Mouse (Mus musculus) CD4-positive helper T cell, adult 2 months (primary cell): ENCODE results near the gene Yars2.
"Not testable (repeated sequence)": the region's sequence is repeated elsewhere in the genome, so short reads cannot be mapped to it uniquely, and the experiment has no call there.

Source experiments
- DNase-seq: peaks from one replicate; pipeline ENCODE4 v3.0.0-alpha.2; 2012; ENCODE audit warnings: low read depth, missing footprints, low spot score

Gene Yars2

DNA sequence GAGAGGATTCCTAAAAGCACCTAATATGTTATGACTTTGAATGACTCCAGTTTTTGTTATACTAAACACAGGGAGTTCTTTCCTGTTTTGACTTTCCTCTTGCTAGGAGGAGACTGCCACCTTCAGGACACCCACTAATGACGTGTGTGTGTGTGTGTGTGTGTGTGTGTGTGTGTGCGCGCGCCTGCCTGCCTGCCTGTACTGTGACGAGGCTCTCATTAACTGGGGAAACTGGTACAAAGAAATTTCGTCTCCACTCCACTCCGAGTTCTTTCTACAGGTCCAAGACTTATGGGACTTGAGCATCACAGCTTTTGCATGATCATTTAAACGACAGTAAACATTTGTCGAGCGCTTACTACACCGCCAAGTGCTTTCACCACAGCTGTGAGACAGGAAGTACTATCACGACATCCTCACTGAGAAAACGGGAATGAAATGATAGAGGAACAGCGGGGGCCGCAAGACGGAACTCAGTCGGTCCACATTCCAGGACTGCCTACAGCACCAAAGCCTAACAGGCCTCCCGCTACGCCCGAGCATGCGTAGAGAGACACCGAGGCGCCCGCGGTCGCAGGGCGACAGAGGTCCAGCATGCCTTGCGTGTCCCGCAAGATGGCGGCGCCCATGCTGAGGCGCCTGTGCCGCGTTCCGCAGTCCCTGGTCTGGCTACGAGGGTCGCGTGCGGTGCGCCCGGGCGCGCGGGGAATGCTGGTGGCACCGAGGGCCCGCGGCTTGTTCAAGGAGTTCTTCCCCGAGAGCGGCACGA is at the start of gene Yars2:
TSS of gene Yars2 (plus strand) at position 597 of the 769 bp plus-strand sequence.
- peak; percentile 94 for DNase-seq

- DNase-seq, result no peak
Observed at GRCm38 (mm10) chr16:16253326-16254074, 49.3 kb upstream of the Yars2 start.

DNA sequence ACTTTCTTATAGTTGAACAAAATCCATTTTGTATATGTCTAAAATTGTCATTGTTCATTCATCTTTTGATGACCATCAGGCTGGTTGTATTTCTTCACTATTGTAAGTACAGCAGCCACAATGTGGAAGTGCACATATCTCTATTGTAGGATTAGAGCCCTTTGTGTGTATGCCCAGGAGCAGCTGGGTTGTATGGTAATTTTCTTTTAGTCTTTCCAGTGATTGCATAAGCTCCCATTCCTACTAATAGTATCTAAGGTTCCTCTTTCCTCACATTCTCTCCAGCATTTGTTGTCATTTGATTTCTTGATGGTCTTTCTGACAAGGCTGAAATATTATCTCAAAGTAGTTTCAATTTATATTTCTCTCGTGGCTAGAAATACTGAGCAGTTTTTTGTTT is 47.5 kb upstream of the Yars2 start:
- no peak for DNase-seq

DNA sequence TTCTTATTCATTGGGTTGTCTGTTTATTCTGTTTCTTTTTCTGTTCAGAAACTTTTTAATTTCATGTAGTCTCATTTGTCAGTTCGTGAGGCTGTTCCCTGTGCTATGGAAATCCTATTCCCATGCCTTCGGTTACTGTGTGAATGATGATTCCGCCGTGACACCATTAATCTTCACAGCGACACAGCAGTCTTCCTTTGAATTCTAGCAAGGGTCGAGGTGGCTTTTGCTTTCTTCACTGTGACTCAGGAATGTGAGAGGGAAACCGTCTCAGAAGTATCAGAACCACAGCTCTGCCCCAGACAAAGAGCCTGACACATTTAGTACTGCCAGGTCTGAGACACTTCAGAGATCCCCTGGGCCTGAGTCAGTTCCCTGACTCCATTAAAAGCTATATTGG is 46.9 kb upstream of the Yars2 start:
- DNase-seq, result no peak

DNA sequence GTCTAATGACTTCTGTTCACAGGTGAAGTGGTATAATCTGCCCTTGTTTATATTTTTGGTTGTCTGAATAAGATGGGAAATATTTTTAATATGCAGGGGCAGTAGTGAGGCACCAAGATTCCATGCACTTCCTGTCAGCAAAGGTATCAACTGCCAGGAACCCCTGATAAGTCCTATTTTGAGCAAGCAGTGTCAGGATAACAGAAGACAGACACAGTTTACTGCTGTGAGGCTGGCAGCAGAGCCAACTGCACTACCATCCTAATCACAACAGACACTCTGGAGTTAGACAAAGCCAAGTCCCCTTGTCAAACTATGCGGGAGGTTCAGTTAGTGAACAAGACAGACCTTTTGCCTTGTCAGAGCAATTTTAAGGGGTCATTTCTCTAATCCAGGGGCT is 46.1 kb upstream of the Yars2 start:
- no peak for DNase-seq

- no peak for DNase-seq
Observed at GRCm38 (mm10) chr16:16260882-16261281, 41.9 kb upstream of the Yars2 start.

DNA sequence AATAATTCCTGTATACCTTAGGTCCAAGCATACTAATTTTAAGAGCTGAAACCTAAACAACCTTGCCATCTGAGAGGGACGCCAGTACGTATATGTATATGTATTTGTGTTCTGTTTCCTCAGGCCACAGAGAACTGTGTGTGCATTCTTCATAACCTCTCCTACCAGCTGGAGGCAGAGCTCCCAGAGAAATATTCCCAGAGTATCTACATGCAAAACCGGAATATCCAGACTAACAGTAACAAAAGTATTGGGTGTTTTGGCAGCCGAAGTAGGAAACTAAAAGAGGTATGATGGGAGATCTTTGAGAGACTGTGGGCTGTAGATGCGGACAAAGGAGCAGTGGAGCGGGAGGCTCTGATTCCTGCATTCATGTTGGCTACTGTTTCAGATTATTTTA is 41.3 kb upstream of the Yars2 start:
- no peak for DNase-seq

DNA sequence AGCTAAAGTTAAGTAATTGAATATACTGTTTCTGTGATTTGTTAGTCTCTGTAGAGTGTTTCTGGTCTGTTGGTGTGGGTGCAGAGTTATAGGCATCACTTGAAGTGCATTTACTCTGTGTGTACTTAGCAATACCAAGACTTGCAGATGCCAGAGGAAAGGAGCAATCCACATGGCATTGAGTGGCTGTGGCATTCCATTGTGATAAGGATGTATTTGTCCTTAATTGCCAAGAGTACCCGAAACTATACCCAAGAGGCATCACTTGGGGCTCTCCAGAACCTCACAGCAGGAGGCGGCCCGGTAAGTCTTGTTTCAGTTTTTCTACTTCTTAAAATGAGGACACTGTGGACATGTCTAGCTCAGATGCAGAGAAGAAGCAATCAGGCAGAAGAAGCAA is 40.3 kb upstream of the Yars2 start:
- no peak for DNase-seq

- no peak for DNase-seq
Observed at GRCm38 (mm10) chr16:16272978-16273377, 29.8 kb upstream of the Yars2 start.

DNA sequence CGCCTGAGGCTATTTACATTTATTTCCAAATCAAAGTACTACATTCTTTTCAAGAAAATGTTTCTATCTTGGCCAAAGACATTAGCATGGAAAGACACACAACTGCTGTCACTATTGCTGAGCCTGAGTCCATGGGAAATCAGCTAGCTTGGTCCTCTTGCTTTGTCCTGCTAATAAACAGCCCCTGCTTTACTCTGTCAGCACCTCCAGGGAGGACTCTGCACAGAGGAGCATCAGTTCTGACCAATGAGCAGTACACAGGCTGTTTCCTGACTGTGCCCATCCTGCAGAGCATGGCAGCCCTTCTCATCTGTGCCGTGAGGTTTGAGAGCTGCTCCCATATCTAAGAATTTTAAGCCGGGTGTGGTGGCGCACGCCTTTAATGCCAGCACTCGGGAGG is 29.0 kb upstream of the Yars2 start:
- DNase-seq, result no peak

DNA sequence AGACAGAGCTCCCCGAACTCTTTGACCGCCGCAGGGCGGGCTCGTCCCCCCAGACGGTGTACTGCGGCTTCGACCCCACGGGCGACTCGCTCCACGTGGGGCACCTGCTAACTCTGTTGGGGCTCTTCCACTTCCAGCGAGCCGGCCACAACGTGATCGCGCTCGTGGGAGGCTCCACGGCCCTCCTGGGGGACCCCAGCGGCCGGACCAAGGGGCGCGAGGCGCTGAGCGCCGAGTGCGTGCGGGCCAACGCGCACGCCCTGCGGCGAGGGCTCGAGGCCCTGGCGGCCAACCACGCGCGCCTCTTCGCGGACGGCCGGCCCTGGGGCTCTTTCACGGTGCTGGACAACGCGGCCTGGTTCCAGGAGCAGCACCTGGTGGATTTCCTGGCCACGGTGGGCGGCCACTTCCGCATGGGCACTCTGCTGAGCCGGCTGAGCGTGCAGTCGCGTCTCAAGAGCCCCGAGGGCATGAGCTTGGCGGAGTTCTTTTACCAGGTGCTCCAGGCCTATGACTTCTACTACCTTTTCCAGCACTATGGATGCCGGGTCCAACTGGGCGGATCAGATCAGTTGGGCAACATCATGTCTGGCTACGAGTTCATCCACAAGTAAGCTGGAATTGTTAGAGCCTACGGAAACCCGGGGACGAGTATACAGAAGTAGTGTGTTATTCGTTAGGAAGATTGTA is 518 bp downstream of the Yars2 start:
- peak; percentile 50 for DNase-seq

DNA sequence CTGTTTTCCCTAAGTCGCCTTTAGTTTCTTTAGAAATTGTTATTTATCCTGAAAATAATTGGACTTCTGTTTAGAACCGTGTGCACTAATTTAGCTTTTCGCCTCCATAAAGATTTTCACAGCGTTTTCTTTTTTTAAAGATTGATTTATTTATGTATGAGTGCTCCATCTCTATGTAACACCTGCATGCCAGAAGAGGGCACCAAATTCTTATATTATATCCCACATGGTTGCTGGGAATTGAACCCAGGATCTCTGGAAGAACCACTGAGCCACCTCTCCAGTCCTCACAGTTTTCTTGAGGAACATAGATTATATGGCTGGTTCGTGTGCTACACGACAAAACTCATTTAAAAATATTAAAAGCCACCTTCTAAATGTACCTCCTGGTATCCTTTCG is 1.1 kb downstream of the Yars2 start:
- peak; percentile 12 for DNase-seq

- DNase-seq, result no peak
Observed at GRCm38 (mm10) chr16:16311319-16311718, 8.6 kb downstream of the Yars2 start.

DNA sequence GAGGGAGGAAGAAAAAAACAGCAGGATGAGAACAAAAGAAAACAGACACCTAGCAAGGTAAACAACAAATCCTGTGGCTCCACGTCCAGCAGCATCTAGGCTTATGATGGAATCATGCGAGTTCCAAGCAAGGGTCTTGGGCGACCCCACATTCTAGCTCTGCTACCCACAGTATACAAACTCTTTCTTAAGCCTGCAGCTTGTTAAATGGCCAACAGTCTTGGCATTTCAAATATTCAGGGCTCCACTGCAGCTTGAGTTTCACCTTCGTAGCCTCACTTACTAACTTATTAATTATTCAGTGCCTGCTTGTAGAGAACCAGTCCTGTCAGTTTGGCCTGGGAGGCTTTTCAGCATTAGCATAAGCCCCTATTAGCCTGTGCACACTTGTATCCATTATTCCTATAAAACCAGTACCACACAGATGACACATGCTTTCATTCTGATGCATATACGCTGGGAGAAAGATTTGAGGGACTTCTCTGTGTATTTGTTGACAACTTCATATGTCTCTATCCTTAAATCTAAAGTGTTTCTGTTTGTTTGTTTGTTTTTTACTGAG is 23.1 kb downstream of the Yars2 start:
- DNase-seq, result no peak

- DNase-seq, result no peak
Observed at GRCm38 (mm10) chr16:16346420-16346819, 43.7 kb downstream of the Yars2 start.

- DNase-seq, result no peak
Observed at GRCm38 (mm10) chr16:16357908-16358307, 55.1 kb downstream of the Yars2 start.

DNA sequence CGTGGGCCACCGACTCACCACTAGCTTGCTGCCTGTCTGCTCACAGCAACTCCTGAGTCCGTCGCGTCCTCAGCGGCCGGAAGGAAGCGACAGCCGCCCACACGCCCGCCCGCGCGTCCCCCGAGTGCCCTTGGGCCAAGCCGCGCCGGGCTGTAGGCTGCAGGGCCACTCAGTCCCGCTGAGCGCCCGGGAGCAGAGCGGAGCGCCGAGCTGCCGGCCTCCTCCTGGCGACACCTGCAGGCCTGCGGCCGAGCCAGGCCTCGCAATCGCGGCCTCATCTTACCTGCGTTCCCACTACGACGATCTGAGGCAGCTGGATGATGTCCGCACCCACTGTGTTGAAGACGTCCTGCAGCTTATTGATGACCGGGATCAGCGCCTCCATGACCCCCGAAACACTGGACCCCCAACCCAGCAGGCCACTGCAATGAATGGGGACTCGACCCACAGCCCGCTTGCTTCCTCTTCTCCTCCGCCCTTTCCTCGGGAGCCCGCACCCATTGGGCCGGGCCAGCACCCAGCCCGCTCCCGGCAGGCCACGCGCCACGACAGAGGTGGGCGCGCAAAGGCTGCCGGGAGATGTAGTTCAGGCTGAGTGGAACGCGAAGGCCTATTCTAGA is 55.8 kb downstream of the Yars2 start, which contains the start of gene Dnm1l:
TSS of gene Dnm1l (minus strand) at position 479 of the 620 bp plus-strand sequence.
- peak; percentile 93 for DNase-seq

DNA sequence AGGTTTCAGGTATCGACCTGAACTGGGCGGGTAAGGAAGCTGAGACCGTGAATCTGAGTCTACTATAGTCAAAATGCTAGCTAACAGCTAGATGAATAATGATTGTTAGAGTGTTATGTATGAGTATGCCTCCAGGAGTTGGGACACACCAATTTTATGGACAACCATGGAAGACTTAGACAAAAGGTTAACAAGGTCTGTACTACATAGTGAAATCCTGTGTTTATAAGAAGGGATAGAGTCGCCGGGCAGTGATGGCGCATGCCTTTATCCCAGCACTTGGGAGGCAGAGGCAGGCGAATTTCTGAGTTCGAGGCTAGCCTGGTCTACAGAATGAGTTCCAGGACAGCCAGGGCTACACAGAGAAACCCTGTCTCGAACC is 56.3 kb downstream of the Yars2 start:
- DNase-seq, result not testable (repeated sequence)
